Mouse (Mus musculus): ENCODE data around the gene Dlk2.

Dlk2 gene

GRCm38 (mm10) chr17:46274465-46274864 lies 22.8 kb upstream of the Dlk2 start:
- DNase-seq: no peak

- no peak for DNase-seq
Measured at GRCm38 (mm10) chr17:46275034-46275433, 22.2 kb upstream of the Dlk2 start.

DNA sequence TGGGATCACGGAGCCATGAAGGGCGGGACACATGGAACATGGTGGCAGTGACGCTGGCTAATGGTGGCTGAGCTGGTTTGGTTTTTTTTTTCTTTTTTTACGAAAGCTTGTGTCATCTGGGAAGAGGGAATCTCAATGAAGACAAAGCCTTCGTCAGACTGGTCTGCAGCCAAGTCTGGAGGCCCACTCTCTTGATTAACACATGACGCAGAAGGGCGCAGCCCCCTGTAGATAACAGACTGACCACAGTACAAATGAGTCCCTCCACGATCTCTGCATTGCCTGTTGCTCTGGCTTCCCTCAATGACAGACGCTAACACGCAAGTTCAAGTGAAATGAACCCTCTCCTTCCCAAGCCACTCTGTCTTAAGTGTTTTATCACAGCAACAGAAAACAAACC lies 21.7 kb upstream of the Dlk2 start:
- no peak for DNase-seq

GRCm38 (mm10) chr17:46277586-46277985 lies 19.6 kb upstream of the Dlk2 start:
- no peak for DNase-seq

DNA sequence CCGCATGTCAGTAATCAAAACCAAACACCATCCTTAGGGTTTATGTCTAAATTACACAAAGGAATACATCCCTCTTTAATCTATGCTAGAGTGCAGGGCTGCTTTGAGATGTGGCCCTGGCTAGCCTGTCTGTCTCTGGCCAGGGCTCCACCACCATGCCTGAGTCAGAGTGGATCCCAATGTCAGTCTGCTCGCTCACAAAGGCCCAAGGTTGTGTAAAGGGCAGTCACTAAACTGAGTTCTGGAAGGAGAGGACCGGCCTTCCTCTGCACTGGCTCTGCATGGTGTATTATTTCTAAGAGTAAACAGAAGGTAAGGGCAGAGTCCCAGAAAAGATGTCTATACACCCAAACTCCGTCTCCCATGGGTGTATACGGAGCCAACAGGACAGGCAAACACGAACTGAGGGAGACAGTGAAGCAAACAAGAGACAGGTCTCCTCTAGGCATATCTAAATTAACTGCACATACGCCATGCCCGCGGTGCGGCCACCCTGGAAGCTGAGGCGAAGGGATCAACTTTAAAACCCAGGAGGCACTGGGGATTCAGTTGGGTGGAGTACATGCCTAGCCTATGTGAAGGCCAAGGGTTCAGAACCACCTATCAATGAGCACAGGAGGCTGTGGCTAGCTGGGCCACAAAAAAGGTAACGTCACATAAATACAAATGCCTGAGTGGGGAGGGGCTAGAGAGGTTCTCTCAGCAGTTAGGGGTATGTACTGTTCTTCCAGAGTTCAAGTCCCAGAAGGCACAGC lies 19.0 kb upstream of the Dlk2 start:
- DNase-seq: no peak

- peak; percentile 76 for DNase-seq
Measured at GRCm38 (mm10) chr17:46282483-46283123, 14.6 kb upstream of the Dlk2 start, which contains the start of gene Tjap1. TSS of gene Tjap1 (minus strand) at chr17:46283026.

- no peak for DNase-seq
Measured at GRCm38 (mm10) chr17:46283140-46283539, 14.1 kb upstream of the Dlk2 start.

DNA sequence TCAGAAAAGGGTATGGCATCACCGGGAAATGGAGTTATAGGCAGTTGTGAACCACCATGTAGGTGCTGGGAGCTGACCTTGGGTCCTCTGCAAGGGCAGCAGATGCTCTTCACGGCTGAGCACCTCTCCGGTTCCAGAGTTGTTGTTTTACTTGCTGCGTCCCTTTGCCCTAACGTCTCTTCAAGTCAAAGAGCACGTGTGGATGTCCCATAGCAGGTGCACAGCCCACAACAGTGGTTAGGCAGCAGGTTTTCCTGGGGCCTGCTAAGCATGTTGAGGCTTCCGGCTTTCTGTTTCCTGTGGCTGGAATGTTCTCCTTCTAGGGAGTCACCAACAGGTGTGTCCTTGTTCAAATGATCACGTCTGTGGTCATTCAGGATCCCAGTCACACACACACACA lies 13.3 kb upstream of the Dlk2 start:
- DNase-seq: no peak

- DNase-seq: no peak
Measured at GRCm38 (mm10) chr17:46284653-46285052, 12.6 kb upstream of the Dlk2 start.

- DNase-seq: no peak
Measured at GRCm38 (mm10) chr17:46285407-46285806, 11.8 kb upstream of the Dlk2 start.

DNA sequence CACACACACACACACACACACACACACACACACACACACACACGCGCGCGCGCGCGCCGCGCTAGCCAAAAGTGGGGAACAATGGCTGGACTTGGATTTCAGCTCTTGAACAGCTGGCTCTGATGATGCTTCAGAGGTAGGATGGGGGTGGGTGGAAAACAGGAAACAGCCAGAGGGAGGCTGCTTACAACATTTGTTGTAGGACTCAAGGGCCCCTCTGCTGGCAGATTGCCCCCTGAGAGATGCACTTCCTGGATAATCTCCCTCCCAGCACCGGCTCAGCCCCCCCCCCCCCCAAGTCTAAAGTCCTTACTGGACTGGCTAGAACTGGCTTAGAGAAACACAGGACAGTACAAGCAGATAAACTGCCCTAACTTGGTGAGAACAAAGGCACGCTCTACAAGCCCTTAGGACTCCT lies 9.5 kb upstream of the Dlk2 start:
- DNase-seq: no peak

GRCm38 (mm10) chr17:46296601-46297000 lies 620 bp upstream of the Dlk2 start:
- no peak for DNase-seq

DNA sequence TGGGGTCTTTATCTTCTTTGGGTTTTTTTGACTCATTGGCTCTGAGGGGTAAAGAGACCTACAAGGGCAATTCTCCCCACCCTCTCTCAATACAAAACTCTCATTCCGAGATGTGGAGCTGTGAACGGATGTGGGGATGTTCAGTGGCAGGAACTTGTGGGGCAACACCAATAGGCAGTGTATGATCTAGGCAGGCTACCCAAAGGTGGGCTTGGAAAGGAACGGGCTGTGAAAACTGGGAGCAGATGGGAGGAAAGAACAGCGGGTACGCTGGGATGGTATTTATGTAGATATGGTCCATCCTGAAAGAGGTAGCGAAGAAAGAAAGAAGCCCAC lies 225 bp upstream of the Dlk2 start:
- no peak for DNase-seq

GRCm38 (mm10) chr17:46298220-46298913 lies 1.1 kb downstream of the Dlk2 start:
- peak; percentile 76 for DNase-seq

DNA sequence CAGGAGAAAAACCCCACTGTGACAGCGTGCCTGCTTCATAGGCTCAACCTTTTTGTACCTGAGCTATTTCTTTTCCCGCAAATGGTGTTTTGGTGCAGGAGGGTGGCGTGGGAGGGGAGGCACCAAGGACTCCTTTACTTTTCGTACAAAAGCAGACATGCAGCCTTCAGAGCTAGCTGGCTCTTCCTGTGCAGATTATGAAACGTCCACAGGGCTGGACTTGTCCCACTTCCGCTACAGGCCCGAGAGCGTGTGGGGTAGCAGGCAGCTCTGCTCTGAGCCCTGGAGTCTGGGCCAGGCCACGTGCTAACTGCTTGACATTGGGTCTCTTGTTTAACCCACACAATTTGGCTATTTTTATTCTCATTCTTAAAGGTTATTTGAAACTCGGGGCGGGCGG lies 4.7 kb downstream of the Dlk2 start:
- no peak for DNase-seq

DNA sequence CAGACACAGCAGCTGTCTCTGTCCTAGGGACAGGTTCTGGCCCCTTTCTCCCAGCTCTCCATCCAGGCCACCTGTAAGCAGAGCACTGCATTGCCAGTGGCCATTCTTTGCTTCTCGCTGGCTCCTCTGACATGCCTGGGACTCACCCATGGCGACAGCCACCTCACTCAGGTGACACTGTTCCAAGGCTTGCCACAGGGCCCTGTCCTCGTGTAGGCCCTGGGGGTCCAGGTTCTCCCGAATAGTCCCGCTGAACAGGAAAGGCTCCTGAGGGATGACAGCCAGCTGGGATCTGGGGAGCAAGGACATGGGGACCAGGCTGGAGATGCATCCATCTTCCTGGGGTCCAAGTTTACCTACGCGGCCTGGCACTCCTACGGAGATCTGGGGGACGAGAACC lies 7.0 kb downstream of the Dlk2 start:
- DNase-seq: no peak

- DNase-seq: no peak
Measured at GRCm38 (mm10) chr17:46306956-46307355, 9.7 kb downstream of the Dlk2 start.

DNA sequence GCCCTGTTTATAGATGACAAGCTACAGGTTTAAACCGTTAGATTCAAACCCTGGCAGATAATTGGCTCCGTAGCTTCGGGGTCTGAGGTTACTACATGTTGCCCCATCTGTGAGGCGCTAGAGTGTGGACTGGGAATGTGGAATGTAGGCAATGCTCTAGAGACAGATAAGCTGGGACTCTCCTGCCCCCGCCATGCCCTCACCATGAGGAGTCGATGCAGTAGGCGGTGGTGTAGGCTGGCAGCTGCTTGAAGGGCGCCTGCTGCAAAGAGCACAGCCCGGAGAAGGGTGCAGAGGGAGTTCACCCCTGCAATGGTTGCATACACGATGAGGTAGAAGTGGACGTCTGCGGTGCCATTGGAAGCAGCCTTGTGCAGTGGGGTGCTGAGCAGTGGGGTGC lies 12.6 kb downstream of the Dlk2 start:
- no peak for DNase-seq

GRCm38 (mm10) chr17:46310515-46310914 lies 13.3 kb downstream of the Dlk2 start:
- DNase-seq: no peak

DNA sequence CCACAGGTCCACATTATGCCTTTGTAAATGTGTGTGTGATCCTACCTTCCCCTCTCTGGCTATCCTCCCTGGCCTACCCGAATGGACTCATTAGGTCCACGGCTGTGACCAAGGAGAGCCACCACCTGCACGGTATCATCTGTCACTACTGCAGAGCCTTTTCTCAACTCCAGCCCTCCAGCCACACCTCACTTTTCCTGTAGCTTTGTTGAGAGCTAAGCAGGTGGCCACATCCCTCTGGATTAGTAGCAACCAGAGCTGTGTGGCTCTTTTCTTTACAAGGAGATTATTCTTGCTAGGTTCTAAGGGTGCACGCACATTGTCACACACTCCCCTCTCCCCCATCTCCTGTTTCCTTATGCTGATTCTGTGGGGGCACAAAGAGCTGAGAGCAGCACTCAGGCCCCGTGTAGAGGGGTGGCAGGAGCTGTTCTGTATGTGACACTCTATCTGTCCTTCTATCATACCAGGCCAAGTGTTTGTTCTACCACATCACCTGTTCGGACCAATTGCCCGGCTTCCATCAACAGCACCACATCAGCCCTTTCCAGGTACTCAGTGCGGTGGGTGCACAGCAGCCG lies 16.0 kb downstream of the Dlk2 start:
- DNase-seq: no peak

DNA sequence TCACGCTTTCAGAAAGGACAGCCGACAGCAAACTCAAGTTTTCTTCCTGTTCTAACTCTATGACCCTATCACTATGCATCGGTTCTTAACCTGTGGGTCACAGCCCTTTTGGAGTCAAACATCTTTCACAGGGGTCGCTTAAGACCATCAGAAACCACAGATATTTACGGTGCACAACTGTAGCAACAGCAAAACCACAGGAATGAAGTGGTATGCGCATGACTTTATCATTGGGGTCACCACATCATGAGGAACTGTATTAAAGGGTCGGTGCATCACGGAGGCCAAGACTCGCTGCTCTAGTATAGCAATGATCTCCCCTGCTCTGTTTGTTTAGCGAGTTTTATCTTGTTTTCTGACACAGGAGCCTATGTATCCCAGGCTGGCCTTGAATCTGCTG lies 18.6 kb downstream of the Dlk2 start:
- no peak for DNase-seq

DNA sequence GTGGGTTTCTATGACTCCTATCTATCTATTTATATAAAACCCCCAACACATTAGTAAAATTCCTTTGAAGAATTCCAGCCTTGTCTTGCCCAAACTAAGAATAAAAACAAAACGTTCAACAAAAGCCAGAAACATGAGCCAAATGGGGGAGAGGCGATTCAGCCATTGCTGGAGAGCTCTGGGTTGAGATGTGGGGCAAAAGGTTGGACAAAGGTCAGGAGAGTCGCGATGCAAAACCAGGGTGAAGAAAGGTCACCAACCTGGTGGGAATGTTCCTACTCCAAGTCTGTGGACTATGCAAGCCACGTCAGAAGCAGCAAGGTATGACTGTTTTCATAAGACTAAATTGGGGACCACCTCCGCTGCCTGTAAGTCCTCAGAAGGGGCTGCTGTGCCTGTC lies 23.3 kb downstream of the Dlk2 start:
- DNase-seq: no peak

GRCm38 (mm10) chr17:46322046-46322823 lies 25.0 kb downstream of the Dlk2 start:
- DNase-seq: no peak

Data from cerebellum, adult 11 months (tissue).